Mouse (Mus musculus) olfactory bulb, adult 2 months (tissue): ENCODE results near the gene Cic. TPM values are rescaled to one million over a fixed set of nuclear protein-coding genes. Genes with fewer than 3 reads are reported as not detected.

Experiments
- H3K27ac ChIP-seq: fragments of 200-500 bp; 2 replicates; pipeline ENCODE4 v1.5.1; 2012; ENCODE audit warnings: low read depth, low read length; ENCODE audit not compliant: insufficient read depth
- H3K4me1 ChIP-seq: fragments of 200-500 bp; 2 replicates; pipeline ENCODE4 v1.6.1; 2012; ENCODE audit warnings: low read length; ENCODE audit not compliant: control insufficient read depth, insufficient read depth
- H3K4me3 ChIP-seq: fragments of 200-500 bp; 2 replicates; pipeline ENCODE4 v1.5.1; 2012; ENCODE audit warnings: mild to moderate bottlenecking, low read depth, low read length, moderate library complexity; ENCODE audit not compliant: insufficient read depth
- CTCF ChIP-seq: fragments of 200-500 bp; IDR thresholded peaks from 2 replicates; pipeline ENCODE4 v1.5.1; 2012; ENCODE audit warnings: low read depth, mild to moderate bottlenecking, low read length, moderate library complexity; ENCODE audit not compliant: insufficient read depth
- POLR2A ChIP-seq: fragments of 200-500 bp; IDR thresholded peaks from 2 replicates; pipeline ENCODE4 v1.6.1; 2012; ENCODE audit warnings: mild to moderate bottlenecking, low read depth, low read length, moderate library complexity; ENCODE audit not compliant: insufficient read depth
- WGBS: fragments of 180-500 bp; shearing (Covaris S2); methylation state at CpG from one replicate; pipeline ENCODE4 v1.1.7; 2018; 5-methylcytosine and 5-hydroxymethylcytosine counted together
- polyA plus RNA-seq: library from polyadenylated mRNA; stranded (reverse); fragments of >200 nt; gene quantifications from 2 replicates; pipeline ENCODE4 v1.2.4, GENCODE M21; 2012; ENCODE audit warnings: low replicate concordance; ENCODE audit not compliant: missing spikeins, insufficient read depth, insufficient read length

Gene Cic
- 41.9 TPM in 1 of 2 replicates, not detected in the other for polyA plus RNA-seq

GRCm38 (mm10) chr7:25267301-25267750 is at the start of gene Cic:
TSS of gene Cic (plus strand) at chr7:25267704.
- TF ChIP-seq POLR2A = peak; percentile 45; the same call in 1 of the 2 replicates
- TF ChIP-seq CTCF = no peak
- Histone ChIP-seq H3K4me3 (peak within 1 kb of the TSS; percentile 76), H3K27ac (peak within 1 kb of the TSS; percentile 97), H3K4me1 (peaks cover 35% of the 10 kb centered on the region)
- WGBS = under 1% methylated on average over 29 of the region's 29 CpGs

- Histone ChIP-seq H3K4me1 (peaks cover 19% of the 10 kb centered on the region), H3K4me3 (peak overlapping the region; percentile 56), H3K27ac (peak overlapping the region; percentile 32; the same call in 1 of the 2 replicates)
- TF ChIP-seq CTCF (0 out of 2 replicates have a peak, but pooled peaks have one; percentile 16), POLR2A (no peak)
- WGBS = 1% methylated on average over 53 of the region's 53 CpGs
Measured at GRCm38 (mm10) chr7:25218705-25219415, 48.6 kb upstream of the Cic start.

- TF ChIP-seq CTCF (no peak), POLR2A (no peak)
- peaks cover 19% of the 10 kb centered on the region for H3K4me1 ChIP-seq
- H3K27ac ChIP-seq = peak overlapping the region; percentile 32; the same call in 1 of the 2 replicates
- WGBS = under 1% methylated on average over 16 of the region's 16 CpGs
- H3K4me3 ChIP-seq = peak overlapping the region; percentile 56
Measured at GRCm38 (mm10) chr7:25219416-25219750, 48.1 kb upstream of the Cic start.

- H3K27ac ChIP-seq = peak overlapping the region; percentile 42; the same call in 1 of the 2 replicates
- 1% methylated on average over 31 of the region's 31 CpGs for WGBS
Measured at GRCm38 (mm10) chr7:25219756-25220456, 47.6 kb upstream of the Cic start.

GRCm38 (mm10) chr7:25220457-25221101 is 46.9 kb upstream of the Cic start, which contains the start of gene Dedd2:
TSS of gene Dedd2 (minus strand) at chr7:25220615.
- Histone ChIP-seq H3K4me3 (peak within 1 kb of the TSS; percentile 96), H3K27ac (peak within 1 kb of the TSS; percentile 83; the same call in 1 of the 2 replicates), H3K4me1 (peaks cover 19% of the 10 kb centered on the region)
- WGBS = 3% methylated on average over 20 of the region's 20 CpGs
- TF ChIP-seq CTCF (no peak), POLR2A (no peak)

More at GRCm38 (mm10) chr7:25219756-25220456, 47.6 kb upstream of the Cic start:
- H3K4me1 ChIP-seq = peaks cover 19% of the 10 kb centered on the region
- no peak; the same call in 1 of the 2 replicates for TF ChIP-seq POLR2A
- TF ChIP-seq CTCF = no peak
- peak overlapping the region; percentile 56 for H3K4me3 ChIP-seq

- TF ChIP-seq POLR2A (peak; percentile 46; the same call in 1 of the 2 replicates), CTCF (no peak)
- peaks cover 19% of the 10 kb centered on the region for H3K4me1 ChIP-seq
Measured at GRCm38 (mm10) chr7:25221102-25221883, 46.2 kb upstream of the Cic start, which contains the start of gene Zfp526. TSS of gene Zfp526 (plus strand) at chr7:25221425.

GRCm38 (mm10) chr7:25222275-25222967 is 45.1 kb upstream of the Cic start:
- 79% methylated on average over 10 of the region's 10 CpGs for WGBS
- Histone ChIP-seq H3K4me3 (no peak overlapping the region), H3K27ac (no peak overlapping the region), H3K4me1 (peaks cover 17% of the 10 kb centered on the region)
- TF ChIP-seq POLR2A = no peak
- TF ChIP-seq CTCF = no peak

More at GRCm38 (mm10) chr7:25221102-25221883, 46.2 kb upstream of the Cic start, which contains the start of gene Zfp526:
- Histone ChIP-seq H3K27ac (peak within 1 kb of the TSS; percentile 83; the same call in 1 of the 2 replicates), H3K4me3 (peak within 1 kb of the TSS; percentile 96)
- under 1% methylated on average over 45 of the region's 45 CpGs for WGBS
